Mouse (Mus musculus): ENCODE data around the gene Mkrn2. TPM values are rescaled to one million over a fixed set of nuclear protein-coding genes. Genes with fewer than 3 reads are reported as not detected.
"Not testable (repeated sequence)": the region's sequence is repeated elsewhere in the genome, so short reads cannot be mapped to it uniquely, and the experiment has no call there.

Gene Mkrn2
- total and polyA plus RNA-seq, 2 experiments from 2014 or later: 19.1 to 34.4 TPM

DNA sequence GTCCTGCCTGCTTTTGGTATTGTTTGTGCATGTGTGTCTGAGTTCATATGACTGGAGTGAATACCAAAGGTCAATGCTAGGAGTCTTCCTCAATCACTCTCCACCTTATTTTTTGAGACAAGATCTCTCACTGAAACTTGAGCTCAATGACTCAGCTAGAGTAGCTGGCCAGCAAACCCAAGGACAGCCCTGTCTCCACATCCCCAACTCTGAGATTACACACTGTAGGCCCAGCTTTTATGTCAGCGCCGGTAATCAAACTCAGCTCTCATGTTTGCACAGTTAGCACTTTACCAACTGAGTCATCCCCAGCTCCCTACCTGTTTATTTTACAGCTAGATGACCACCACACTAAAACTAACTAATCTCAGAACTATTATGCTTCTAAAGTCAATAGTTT, 32.3 kb downstream of the Mkrn2 start:
- WGBS: 96% methylated on average over 2 of the region's 2 CpGs
- no peak for ATAC-seq (ENCODE audit: low FRiP score)
- H3K36me3 ChIP-seq (ENCODE audit: insufficient read depth, low read length): peaks cover 50% of the 10 kb centered on the region

GRCm38 (mm10) chr6:115638188-115638587, 36.5 kb downstream of the Mkrn2 start:
- H3K4me1 ChIP-seq (ENCODE audit: insufficient read depth, low read length); DNase-seq (ENCODE audit: low spot score); H3K9me3 ChIP-seq (ENCODE audit: low read length); H3K9ac ChIP-seq (replicated peaks; ENCODE audit: low read length, poor library complexity, severe bottlenecking); H3K4me3 ChIP-seq (ENCODE audit: low read depth, low read length); H3K4me2 ChIP-seq (ENCODE audit: low read depth, low read length, poor library complexity, severe bottlenecking); ATAC-seq (ENCODE audit: low FRiP score); H3K27me3 ChIP-seq (ENCODE audit: insufficient read depth, low read length); H3K27ac ChIP-seq (ENCODE audit: low read depth, low read length): not testable (repeated sequence)
- peaks cover 29% of the 10 kb centered on the region for H3K36me3 ChIP-seq (ENCODE audit: insufficient read depth, low read length)
- 93% methylated on average over 7 of the region's 7 CpGs for WGBS

More for the DNA sequence above, 32.3 kb downstream of the Mkrn2 start:
- Histone ChIP-seq H3K9ac (replicated peaks; ENCODE audit: low read length, poor library complexity, severe bottlenecking) (no peak overlapping the region), H3K9me3 (ENCODE audit: low read length) (no peaks in the 10 kb centered on the region), H3K4me2 (ENCODE audit: low read depth, low read length, poor library complexity, severe bottlenecking) (no peak overlapping the region), H3K27ac (ENCODE audit: low read depth, low read length) (no peak overlapping the region), H3K4me3 (ENCODE audit: low read depth, low read length) (no peak overlapping the region), H3K4me1 (ENCODE audit: insufficient read depth, low read length) (no peaks in the 10 kb centered on the region), H3K27me3 (ENCODE audit: insufficient read depth, low read length) (no peaks in the 10 kb centered on the region)
- no peak for TF ChIP-seq CTCF (IDR thresholded peaks at IDR 0.05)
- DNase-seq (ENCODE audit: low spot score): no peak

GRCm38 (mm10) chr6:115643315-115643714, 41.6 kb downstream of the Mkrn2 start:
- Histone ChIP-seq H3K9ac (replicated peaks; ENCODE audit: low read length, poor library complexity, severe bottlenecking) (no peak overlapping the region), H3K36me3 (ENCODE audit: insufficient read depth, low read length) (no peaks in the 10 kb centered on the region; the same call in 1 of the 2 replicates), H3K4me2 (ENCODE audit: low read depth, low read length, poor library complexity, severe bottlenecking) (no peak overlapping the region), H3K27ac (ENCODE audit: low read depth, low read length) (no peak overlapping the region), H3K4me3 (ENCODE audit: low read depth, low read length) (no peak overlapping the region), H3K9me3 (ENCODE audit: low read length) (no peaks in the 10 kb centered on the region), H3K27me3 (ENCODE audit: insufficient read depth, low read length) (no peaks in the 10 kb centered on the region), H3K4me1 (ENCODE audit: insufficient read depth, low read length) (no peaks in the 10 kb centered on the region)
- no peak for TF ChIP-seq CTCF (IDR thresholded peaks at IDR 0.05)
- DNase-seq (ENCODE audit: low spot score) (no peak), ATAC-seq (ENCODE audit: low FRiP score) (no peak)
- WGBS: 60% methylated on average over 1 of the region's 1 CpGs

- Histone ChIP-seq H3K9ac (replicated peaks; ENCODE audit: low read length, poor library complexity, severe bottlenecking) (no peak overlapping the region), H3K36me3 (ENCODE audit: insufficient read depth, low read length) (no peaks in the 10 kb centered on the region), H3K9me3 (ENCODE audit: low read length) (no peaks in the 10 kb centered on the region), H3K27ac (ENCODE audit: low read depth, low read length) (no peak overlapping the region), H3K4me2 (ENCODE audit: low read depth, low read length, poor library complexity, severe bottlenecking) (no peak overlapping the region), H3K4me1 (ENCODE audit: insufficient read depth, low read length) (no peaks in the 10 kb centered on the region), H3K4me3 (ENCODE audit: low read depth, low read length) (no peak overlapping the region), H3K27me3 (ENCODE audit: insufficient read depth, low read length) (no peaks in the 10 kb centered on the region)
- ATAC-seq (ENCODE audit: low FRiP score): no peak
- 72% methylated on average over 1 of the region's 1 CpGs for WGBS
- DNase-seq (ENCODE audit: low spot score): no peak
- TF ChIP-seq CTCF (IDR thresholded peaks at IDR 0.05): no peak
Observed at GRCm38 (mm10) chr6:115649792-115650365, 48.2 kb downstream of the Mkrn2 start.

DNA sequence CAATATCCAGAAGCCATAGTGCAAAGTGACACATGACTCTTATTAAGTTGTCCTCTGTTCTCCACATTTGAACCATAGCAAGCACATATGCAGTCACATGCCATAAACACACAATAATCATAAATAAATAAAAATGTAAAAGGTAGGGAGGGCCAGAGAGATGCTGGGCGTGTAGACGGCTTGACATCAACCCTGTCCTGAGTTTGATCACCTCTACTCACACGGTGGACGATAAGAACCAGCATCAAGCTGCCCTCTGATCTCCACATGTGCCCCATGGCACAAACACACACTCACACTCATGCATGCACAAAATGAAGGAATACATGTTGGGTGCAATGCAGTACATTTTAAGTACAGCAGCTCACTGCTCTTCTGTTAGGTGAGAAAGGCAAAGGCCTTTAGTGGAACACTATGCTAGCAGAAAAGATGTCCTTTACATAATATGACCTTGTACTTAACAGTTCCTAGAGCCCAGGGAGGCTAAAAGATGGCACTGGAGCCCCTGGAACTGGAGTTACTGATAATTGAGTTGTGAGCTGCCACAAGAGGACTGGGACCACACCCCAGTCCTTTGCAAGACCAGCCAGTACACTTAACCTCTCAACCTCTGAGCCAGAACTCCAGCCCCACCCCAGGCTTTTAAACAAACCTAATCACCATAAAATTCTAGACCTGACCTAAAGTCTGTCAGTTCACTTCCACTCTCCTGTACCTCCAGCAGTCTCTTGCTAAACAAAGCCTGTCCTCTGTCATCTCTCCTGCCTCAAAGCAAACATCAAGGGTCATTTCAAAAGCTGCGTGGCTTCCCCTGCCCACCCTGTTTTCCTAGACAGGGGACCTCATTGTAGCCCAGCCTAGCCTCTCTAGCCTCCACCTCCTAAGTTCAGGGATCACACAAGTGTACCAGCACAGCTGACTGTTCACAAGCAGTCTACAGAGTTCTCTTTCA, 49.0 kb downstream of the Mkrn2 start:
- WGBS: 55% methylated on average over 5 of the region's 5 CpGs
- Histone ChIP-seq H3K27ac (ENCODE audit: low read depth, low read length) (no peak overlapping the region), H3K27me3 (ENCODE audit: insufficient read depth, low read length) (no peaks in the 10 kb centered on the region), H3K4me3 (ENCODE audit: low read depth, low read length) (no peak overlapping the region), H3K4me1 (ENCODE audit: insufficient read depth, low read length) (no peaks in the 10 kb centered on the region), H3K4me2 (ENCODE audit: low read depth, low read length, poor library complexity, severe bottlenecking) (no peak overlapping the region), H3K9ac (replicated peaks; ENCODE audit: low read length, poor library complexity, severe bottlenecking) (no peak overlapping the region), H3K9me3 (ENCODE audit: low read length) (no peaks in the 10 kb centered on the region), H3K36me3 (ENCODE audit: insufficient read depth, low read length) (no peaks in the 10 kb centered on the region)
- ATAC-seq (ENCODE audit: low FRiP score) (no peak), DNase-seq (ENCODE audit: low spot score) (no peak)
- TF ChIP-seq CTCF (IDR thresholded peaks at IDR 0.05): no peak

DNA sequence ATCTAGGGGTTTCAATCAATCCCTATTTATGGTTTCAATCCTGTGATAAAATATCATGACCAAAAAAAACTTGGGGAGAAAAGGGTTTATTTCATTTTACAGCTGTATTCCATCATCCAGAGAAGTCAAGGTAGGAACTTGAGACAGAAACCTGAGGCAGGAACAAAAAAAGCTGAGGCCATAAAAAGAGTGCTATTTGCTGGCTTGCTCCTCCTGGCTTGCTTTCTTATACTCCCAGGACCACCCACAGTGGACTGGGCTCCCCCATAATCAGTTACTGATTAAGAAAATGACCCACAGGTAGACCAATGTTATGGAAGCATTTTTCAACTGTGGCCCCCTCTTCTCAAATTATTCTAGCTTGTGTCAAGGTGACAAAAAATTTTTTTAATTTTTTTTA, 50.0 kb downstream of the Mkrn2 start:
- no peak overlapping the region for H3K4me3 ChIP-seq (ENCODE audit: low read depth, low read length)
- H3K9me3 ChIP-seq (ENCODE audit: low read length): no peaks in the 10 kb centered on the region
- H3K4me2 ChIP-seq (ENCODE audit: low read depth, low read length, poor library complexity, severe bottlenecking): no peak overlapping the region
- no peaks in the 10 kb centered on the region for H3K36me3 ChIP-seq (ENCODE audit: insufficient read depth, low read length)
- no peak overlapping the region for H3K9ac ChIP-seq (replicated peaks; ENCODE audit: low read length, poor library complexity, severe bottlenecking)
- ATAC-seq (ENCODE audit: low FRiP score): no peak
- no peaks in the 10 kb centered on the region for H3K27me3 ChIP-seq (ENCODE audit: insufficient read depth, low read length)
- no peak for TF ChIP-seq CTCF (IDR thresholded peaks at IDR 0.05)
- no peaks in the 10 kb centered on the region for H3K4me1 ChIP-seq (ENCODE audit: insufficient read depth, low read length)
- no peak overlapping the region for H3K27ac ChIP-seq (ENCODE audit: low read depth, low read length)
- DNase-seq (ENCODE audit: low spot score): no peak

All from midbrain, postnatal 0 days (tissue).